Comparison of ENCODE assay signal across 38 mouse cellular contexts in genomic region chr2:104658659-104659058, GRCm38 (mm10). TPM values are rescaled to one million over a fixed set of nuclear protein-coding genes. Genes with fewer than 3 reads are reported as not detected.
"Had no signal": no experiment of that assay in that cellular context is flagged by ENCODE, and none has a peak within 500 bp of the region (broad histone marks: within the 10 kb centered on the region; RNA-seq: fewer than 3 reads in every experiment).

No protein-coding gene starts in this region.

- DNase-seq: cerebellum, adult 2 months; cerebellum, adult 8-10 months; cerebellum, adult 9-10 months; cerebellum, adult 9-11 months; cerebellum, postnatal 10 days; cerebellum, postnatal 14 days; cerebellum, postnatal 25 days; cerebellum, postnatal 36 days; embryo, embryonic 11 days; forebrain, postnatal 0 days; gastrocnemius, adult 2 months; gastrocnemius, postnatal 10 days; gastrocnemius, postnatal 14 days; gastrocnemius, postnatal 25 days; gastrocnemius, postnatal 36 days; heart, adult 11 months; heart, adult 18-20 months had no signal

- H3K4me2 ChIP-seq: embryonic facial prominence, embryonic 12.5 days; embryonic facial prominence, embryonic 13.5 days; embryonic facial prominence, embryonic 15.5 days; forebrain, embryonic 12.5 days; forebrain, embryonic 13.5 days; forebrain, embryonic 15.5 days had no signal

- H3K4me1 ChIP-seq: embryonic facial prominence, embryonic 10.5 days; embryonic facial prominence, embryonic 12.5 days; embryonic facial prominence, embryonic 13.5 days; embryonic facial prominence, embryonic 15.5 days; forebrain, embryonic 10.5 days; forebrain, embryonic 12.5 days; forebrain, embryonic 13.5 days; forebrain, embryonic 15.5 days had no signal

- H3K27me3 ChIP-seq: embryonic facial prominence, embryonic 12.5 days; embryonic facial prominence, embryonic 13.5 days; embryonic facial prominence, embryonic 15.5 days; forebrain, embryonic 12.5 days; forebrain, embryonic 13.5 days; forebrain, embryonic 15.5 days had no signal

- ATAC-seq: forebrain, embryonic 13.5 days; forebrain, embryonic 14.5 days; forebrain, embryonic 15.5 days; forebrain, embryonic 16.5 days; forebrain, postnatal 0 days had no signal

- H3K9me3 ChIP-seq: embryonic facial prominence, embryonic 10.5 days; embryonic facial prominence, embryonic 12.5 days; embryonic facial prominence, embryonic 13.5 days; embryonic facial prominence, embryonic 15.5 days; forebrain, embryonic 10.5 days; forebrain, embryonic 12.5 days; forebrain, embryonic 13.5 days; forebrain, embryonic 15.5 days had no signal

- H3K9ac ChIP-seq: embryonic facial prominence, embryonic 12.5 days; embryonic facial prominence, embryonic 13.5 days; embryonic facial prominence, embryonic 15.5 days; forebrain, embryonic 12.5 days; forebrain, embryonic 13.5 days; forebrain, embryonic 15.5 days; forebrain, postnatal 0 days had no signal

- H3K27ac ChIP-seq: embryonic facial prominence, embryonic 10.5 days; embryonic facial prominence, embryonic 12.5 days; embryonic facial prominence, embryonic 13.5 days; embryonic facial prominence, embryonic 15.5 days; forebrain, embryonic 10.5 days; forebrain, embryonic 12.5 days; forebrain, embryonic 13.5 days; forebrain, embryonic 15.5 days; gastrocnemius, adult 2 months had no signal

- H3K4me3 ChIP-seq: embryonic facial prominence, embryonic 10.5 days; embryonic facial prominence, embryonic 12.5 days; embryonic facial prominence, embryonic 13.5 days; embryonic facial prominence, embryonic 15.5 days; erythroblast, embryonic 14.5 days; forebrain, embryonic 10.5 days; forebrain, embryonic 12.5 days; forebrain, embryonic 13.5 days; forebrain, embryonic 15.5 days; gastrocnemius, adult 2 months had no signal

RNA-seq across cellular contexts. Expression of gene Pin1rt1, which starts 57.5 kb away (rescaled TPM):
- total RNA-seq: common myeloid progenitor, adult 5-6 weeks; forebrain, postnatal 0 days; gastrocnemius, adult 18-20 months; gastrocnemius, adult 2 months; gastrocnemius, adult 8-10 months; gastrocnemius, postnatal 10 days; gastrocnemius, postnatal 14 days; gastrocnemius, postnatal 25 days; gastrocnemius, postnatal 36 days; gastrocnemius, postnatal 4 days; granulocyte monocyte progenitor cell, adult 5-6 weeks; heart, adult 18-20 months had no signal
- polyA plus RNA-seq: cortical plate, adult 2 months; embryonic facial prominence, embryonic 11.5 days; embryonic facial prominence, embryonic 13.5 days; embryonic facial prominence, embryonic 14.5 days; embryonic facial prominence, embryonic 15.5 days; erythroblast, embryonic 14.5 days; forebrain, embryonic 11.5 days; forebrain, embryonic 12.5 days; forebrain, embryonic 13.5 days; forebrain, embryonic 14.5 days; forebrain, postnatal 0 days; frontal cortex, adult 2 months had no signal
